Mouse (Mus musculus) thymus, adult 2 months (tissue): ENCODE results near the gene Sdsl.

Experiments used
- CTCF ChIP-seq: fragments of 200-500 bp; IDR thresholded peaks from 2 replicates; pipeline ENCODE4 v1.5.1; 2012; ENCODE audit warnings: mild to moderate bottlenecking, control low read depth, low read length, moderate library complexity, borderline replicate concordance; ENCODE audit not compliant: control insufficient read depth, poor library complexity, insufficient read depth; ENCODE audit errors: extremely low read depth
- POLR2A ChIP-seq: fragments of 200-500 bp; IDR thresholded peaks from 2 replicates; pipeline ENCODE4 v1.6.1; 2012; ENCODE audit warnings: mild to moderate bottlenecking, low read length, control low read depth, moderate library complexity; ENCODE audit not compliant: control insufficient read depth, poor library complexity, insufficient read depth; ENCODE audit errors: extremely low read depth

- TF ChIP-seq POLR2A, result no peak
- TF ChIP-seq CTCF, result no peak
These were observed 751 bp upstream of the Sdsl start for GRCm38 (mm10) chr5:120473361-120473760.
